ENCODE assay signal across 18 mouse cellular contexts in genomic region chr17:44963051-44963798, GRCm38 (mm10).
A peak's percentile ranks its signal among the peaks of the same experiment; 100 is the strongest.
DNase-seq lines count a peak whose midpoint lies in the region; ATAC-seq lines count a peak whose summit lies in the region.
"Had no signal": no experiment of that assay in that cellular context is flagged by ENCODE, and none has a peak within 500 bp of the region (broad histone marks: within the 10 kb centered on the region; RNA-seq: fewer than 3 reads in every experiment).

No protein-coding gene starts in this region.

- no peaks in the 10 kb centered on the region for H3K4me1 ChIP-seq in limb, embryonic 10.5 days
- H3K4me1 ChIP-seq: neural tube, embryonic 12.5 days had no signal

- H3K27me3 ChIP-seq in limb, embryonic 10.5 days (ENCODE audit: low read depth, poor library complexity, severe bottlenecking): no peaks in the 10 kb centered on the region
- H3K27me3 ChIP-seq: megakaryocyte, embryonic 14.5 days; neural tube, embryonic 12.5 days had no signal

- ATAC-seq in frontal cortex, adult (ENCODE audit: low TSS enrichment): peak; percentile 72
- ATAC-seq in erythroblast, adult 5-6 weeks (replicated peaks; ENCODE audit: low FRiP score, poor library complexity, severe bottlenecking): no peak

- H3K27ac ChIP-seq in limb, embryonic 10.5 days: no peak overlapping the region
- H3K27ac ChIP-seq: heart, embryonic 10.5 days; neural tube, embryonic 12.5 days had no signal

- WGBS in limb, embryonic 10.5 days: 90% methylated on average over 6 of the region's 6 CpGs

- no peaks in the 10 kb centered on the region for H3K9me3 ChIP-seq in limb, embryonic 10.5 days (replicated peaks)
- H3K9me3 ChIP-seq: heart, embryonic 10.5 days; megakaryocyte, embryonic 14.5 days; neural tube, embryonic 12.5 days had no signal

- no peaks in the 10 kb centered on the region for H3K36me3 ChIP-seq in limb, embryonic 10.5 days
- H3K36me3 ChIP-seq: heart, embryonic 10.5 days; neural tube, embryonic 12.5 days had no signal

- no peak for DNase-seq in frontal cortex, postnatal 14 days (ENCODE audit: low spot score in 2 of 2)
- DNase-seq in retina, embryonic 14.5 days (ENCODE audit: low spot score): peak; percentile 6
- no peak for DNase-seq in retina, postnatal 1 day
- DNase-seq in layer of hippocampus, adult 8-10 months (ENCODE audit: low spot score in 2 of 2): peak; percentile 13 to 22
- no peak for DNase-seq in limb, embryonic 10.5 days (ENCODE audit: low spot score)
- DNase-seq: cerebellum, adult 9-10 months; gastrocnemius, postnatal 36 days; kidney, adult 18-20 months; kidney, postnatal 14 days; liver; lung, postnatal 10 days; spleen, adult 18-20 months; thymus, postnatal 4 days had no signal

- H3K4me3 ChIP-seq in limb, embryonic 10.5 days: no peak overlapping the region
- H3K4me3 ChIP-seq: heart, embryonic 10.5 days; megakaryocyte, embryonic 14.5 days; neural tube, embryonic 12.5 days had no signal

Comparison
In these comparisons a context has a peak if more than half of its experiments do, and no peak if none do; other contexts are left out.
1. DNase-seq: peak in retina, embryonic 14.5 days (single experiment) and layer of hippocampus, adult 8-10 months (2 of 2); none in frontal cortex, postnatal 14 days (0 of 2), retina, postnatal 1 day (single experiment) and limb, embryonic 10.5 days (single experiment).